Mouse (Mus musculus): ENCODE measurements around the gene Spa17. TPM values are rescaled to one million over a fixed set of nuclear protein-coding genes. Genes with fewer than 3 reads are reported as not detected.

The Spa17 gene
- total and polyA plus RNA-seq, 2 experiments: 0.13 to 0.55 TPM

- no peaks in the 10 kb centered on the region for H3K79me2 ChIP-seq (ENCODE audit: control insufficient read depth, insufficient read depth, low read length)
- no peak overlapping the region for H3K27ac ChIP-seq (replicated peaks; ENCODE audit: insufficient read depth, low read depth, low read length)
- DNase-seq (ENCODE audit: extremely low read depth, low read depth, low spot score): no peak
- H3K36me3 ChIP-seq (ENCODE audit: control insufficient read depth, insufficient read depth, low read length): peaks cover 33% of the 10 kb centered on the region
- no peaks in the 10 kb centered on the region for H3K27me3 ChIP-seq (ENCODE audit: control insufficient read depth, insufficient read depth, low read length)
- TF ChIP-seq CTCF (IDR thresholded peaks at IDR 0.05; ENCODE audit: low read depth, low read length) (no peak), POLR2A (IDR thresholded peaks at IDR 0.05; ENCODE audit: extremely low read depth, insufficient read depth, low read length) (no peak)
- H3K4me3 ChIP-seq (ENCODE audit: insufficient read depth, low read depth, low read length): peak overlapping the region; percentile 87; the same call in 1 of the 2 replicates
- WGBS: 33% methylated on average over 8 of the region's 8 CpGs
- H3K4me1 ChIP-seq (ENCODE audit: control insufficient read depth, insufficient read depth, low read length): peaks cover 3% of the 10 kb centered on the region; the same call in 1 of the 2 replicates
- no peak overlapping the region for H3K9ac ChIP-seq (ENCODE audit: low read depth, low read length)
Observed at GRCm38 (mm10) chr9:37655961-37656360, 42.4 kb upstream of the Spa17 start.

GRCm38 (mm10) chr9:37653836-37654235 lies 40.3 kb upstream of the Spa17 start:
- peaks cover 54% of the 10 kb centered on the region for H3K36me3 ChIP-seq (ENCODE audit: control insufficient read depth, insufficient read depth, low read length)
- TF ChIP-seq CTCF (IDR thresholded peaks at IDR 0.05; ENCODE audit: low read depth, low read length) (no peak), POLR2A (IDR thresholded peaks at IDR 0.05; ENCODE audit: extremely low read depth, insufficient read depth, low read length) (no peak)
- peaks cover 3% of the 10 kb centered on the region; the same call in 1 of the 2 replicates for H3K4me1 ChIP-seq (ENCODE audit: control insufficient read depth, insufficient read depth, low read length)
- no peaks in the 10 kb centered on the region for H3K27me3 ChIP-seq (ENCODE audit: control insufficient read depth, insufficient read depth, low read length)
- H3K79me2 ChIP-seq (ENCODE audit: control insufficient read depth, insufficient read depth, low read length): no peaks in the 10 kb centered on the region
- H3K4me3 ChIP-seq (ENCODE audit: insufficient read depth, low read depth, low read length): no peak overlapping the region
- WGBS: 89% methylated on average over 5 of the region's 5 CpGs
- H3K27ac ChIP-seq (replicated peaks; ENCODE audit: insufficient read depth, low read depth, low read length): no peak overlapping the region
- no peak for DNase-seq (ENCODE audit: extremely low read depth, low read depth, low spot score)
- no peak overlapping the region for H3K9ac ChIP-seq (ENCODE audit: low read depth, low read length)

GRCm38 (mm10) chr9:37650639-37651038 lies 37.1 kb upstream of the Spa17 start:
- no peaks in the 10 kb centered on the region for H3K4me1 ChIP-seq (ENCODE audit: control insufficient read depth, insufficient read depth, low read length)
- peaks cover 79% of the 10 kb centered on the region for H3K36me3 ChIP-seq (ENCODE audit: control insufficient read depth, insufficient read depth, low read length)
- no peak overlapping the region for H3K27ac ChIP-seq (replicated peaks; ENCODE audit: insufficient read depth, low read depth, low read length)
- no peak overlapping the region for H3K9ac ChIP-seq (ENCODE audit: low read depth, low read length)
- no peak overlapping the region for H3K4me3 ChIP-seq (ENCODE audit: insufficient read depth, low read depth, low read length)
- H3K27me3 ChIP-seq (ENCODE audit: control insufficient read depth, insufficient read depth, low read length): no peaks in the 10 kb centered on the region
- WGBS: 70% methylated on average over 5 of the region's 5 CpGs
- H3K79me2 ChIP-seq (ENCODE audit: control insufficient read depth, insufficient read depth, low read length): no peaks in the 10 kb centered on the region
- TF ChIP-seq CTCF (IDR thresholded peaks at IDR 0.05; ENCODE audit: low read depth, low read length) (no peak), POLR2A (IDR thresholded peaks at IDR 0.05; ENCODE audit: extremely low read depth, insufficient read depth, low read length) (no peak)
- peak; percentile 22 for DNase-seq (ENCODE audit: extremely low read depth, low read depth, low spot score)

GRCm38 (mm10) chr9:37646246-37646645 lies 32.7 kb upstream of the Spa17 start:
- Histone ChIP-seq H3K9ac (ENCODE audit: low read depth, low read length) (no peak overlapping the region), H3K79me2 (ENCODE audit: control insufficient read depth, insufficient read depth, low read length) (no peaks in the 10 kb centered on the region), H3K4me3 (ENCODE audit: insufficient read depth, low read depth, low read length) (no peak overlapping the region), H3K4me1 (ENCODE audit: control insufficient read depth, insufficient read depth, low read length) (no peaks in the 10 kb centered on the region), H3K27ac (replicated peaks; ENCODE audit: insufficient read depth, low read depth, low read length) (no peak overlapping the region), H3K27me3 (ENCODE audit: control insufficient read depth, insufficient read depth, low read length) (no peaks in the 10 kb centered on the region), H3K36me3 (ENCODE audit: control insufficient read depth, insufficient read depth, low read length) (peaks cover 65% of the 10 kb centered on the region)
- DNase-seq (ENCODE audit: extremely low read depth, low read depth, low spot score): no peak
- no peak for TF ChIP-seq CTCF (IDR thresholded peaks at IDR 0.05; ENCODE audit: low read depth, low read length)
- no peak for TF ChIP-seq POLR2A (IDR thresholded peaks at IDR 0.05; ENCODE audit: extremely low read depth, insufficient read depth, low read length)
- 75% methylated on average over 3 of the region's 3 CpGs for WGBS

GRCm38 (mm10) chr9:37638721-37639120 lies 25.2 kb upstream of the Spa17 start:
- no peaks in the 10 kb centered on the region for H3K4me1 ChIP-seq (ENCODE audit: control insufficient read depth, insufficient read depth, low read length)
- H3K9ac ChIP-seq (ENCODE audit: low read depth, low read length): no peak overlapping the region
- H3K36me3 ChIP-seq (ENCODE audit: control insufficient read depth, insufficient read depth, low read length): peaks cover 17% of the 10 kb centered on the region
- WGBS: 85% methylated on average over 3 of the region's 3 CpGs
- H3K27ac ChIP-seq (replicated peaks; ENCODE audit: insufficient read depth, low read depth, low read length): no peak overlapping the region
- no peak overlapping the region for H3K4me3 ChIP-seq (ENCODE audit: insufficient read depth, low read depth, low read length)
- TF ChIP-seq CTCF (IDR thresholded peaks at IDR 0.05; ENCODE audit: low read depth, low read length) (no peak), POLR2A (IDR thresholded peaks at IDR 0.05; ENCODE audit: extremely low read depth, insufficient read depth, low read length) (no peak)
- DNase-seq (ENCODE audit: extremely low read depth, low read depth, low spot score): no peak
- no peaks in the 10 kb centered on the region for H3K79me2 ChIP-seq (ENCODE audit: control insufficient read depth, insufficient read depth, low read length)
- no peaks in the 10 kb centered on the region for H3K27me3 ChIP-seq (ENCODE audit: control insufficient read depth, insufficient read depth, low read length)

- Histone ChIP-seq H3K4me3 (ENCODE audit: insufficient read depth, low read depth, low read length) (no peak overlapping the region), H3K36me3 (ENCODE audit: control insufficient read depth, insufficient read depth, low read length) (peaks cover 21% of the 10 kb centered on the region), H3K27ac (replicated peaks; ENCODE audit: insufficient read depth, low read depth, low read length) (no peak overlapping the region), H3K27me3 (ENCODE audit: control insufficient read depth, insufficient read depth, low read length) (no peaks in the 10 kb centered on the region), H3K79me2 (ENCODE audit: control insufficient read depth, insufficient read depth, low read length) (no peaks in the 10 kb centered on the region), H3K4me1 (ENCODE audit: control insufficient read depth, insufficient read depth, low read length) (no peaks in the 10 kb centered on the region), H3K9ac (ENCODE audit: low read depth, low read length) (no peak overlapping the region)
- no peak for DNase-seq (ENCODE audit: extremely low read depth, low read depth, low spot score)
- TF ChIP-seq POLR2A (IDR thresholded peaks at IDR 0.05; ENCODE audit: extremely low read depth, insufficient read depth, low read length) (no peak), CTCF (IDR thresholded peaks at IDR 0.05; ENCODE audit: low read depth, low read length) (no peak)
- 41% methylated on average over 6 of the region's 6 CpGs for WGBS
Observed at GRCm38 (mm10) chr9:37636800-37637542, 23.4 kb upstream of the Spa17 start.

All from liver, adult 2 months (tissue).